8 mouse cellular contexts compared by ENCODE assay signal in the genomic region with DNA sequence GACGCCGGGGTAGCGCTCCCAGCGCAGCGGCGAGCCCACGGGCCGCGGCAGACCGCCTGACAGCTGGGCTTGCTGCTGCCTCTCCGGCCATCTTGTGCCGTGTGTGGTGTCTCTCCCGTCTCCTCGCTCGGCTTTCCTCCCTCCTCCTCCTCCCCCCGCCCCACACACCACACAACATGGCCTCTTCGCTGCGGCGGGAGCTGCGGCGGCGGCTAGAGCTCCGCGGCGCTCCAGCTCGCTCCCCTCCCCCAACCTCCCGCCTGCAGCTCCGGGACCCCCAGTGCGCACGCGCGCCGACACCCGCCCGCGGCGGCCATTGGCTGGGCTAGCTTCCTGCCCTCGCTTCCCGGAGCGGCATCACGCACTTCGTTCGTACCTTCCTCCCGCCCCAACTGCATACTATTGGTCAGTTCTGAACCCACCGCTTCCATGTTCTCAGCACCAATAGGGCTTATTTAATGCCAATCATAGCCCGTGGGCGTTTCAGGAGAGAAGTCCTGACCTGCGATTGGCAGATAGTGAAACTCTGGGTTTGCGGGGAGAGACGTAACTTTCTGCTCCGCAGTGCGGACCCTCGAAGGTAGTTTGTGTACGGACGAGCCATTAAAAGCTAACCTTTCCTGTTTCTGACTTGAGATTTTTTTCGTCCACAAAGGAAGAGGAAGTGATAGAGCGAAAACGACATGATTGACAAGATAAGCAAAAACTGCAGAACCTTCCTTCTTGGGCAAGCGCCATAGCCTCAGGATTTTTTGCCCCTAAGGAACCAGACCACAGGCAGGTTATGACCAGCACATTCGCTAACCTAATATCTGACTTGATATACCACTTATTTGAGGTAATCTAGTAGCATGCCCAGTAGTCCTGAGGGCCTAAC. TPM values are rescaled to one million over a fixed set of nuclear protein-coding genes. Genes with fewer than 3 reads are reported as not detected.
DNase-seq lines count a peak whose midpoint lies in the region; ATAC-seq and TF ChIP-seq lines count a peak whose summit lies in the region.

No protein-coding gene starts in this region.

- DNase-seq in G1E (ENCODE audit: low spot score), result peak; percentile 89
- peak; percentile 100 for DNase-seq in cerebellum, adult 18-20 months
- peak; percentile 98 for DNase-seq in heart, postnatal 36 days
- peak; percentile 99 to 100 for DNase-seq in layer of hippocampus, adult 2 months (ENCODE audit: low spot score in 2 of 2)
- DNase-seq in lung, embryonic 14.5 days, result peak; percentile 100
- peak; percentile 99 for DNase-seq in thymus, adult 2 months

- no peaks in the 10 kb centered on the region for H3K27me3 ChIP-seq in G1E (ENCODE audit: insufficient read depth, low read length)
- no peaks in the 10 kb centered on the region for H3K27me3 ChIP-seq in forebrain, embryonic 16.5 days (replicated peaks; ENCODE audit: control insufficient read depth, insufficient read depth, low read length)
- no peaks in the 10 kb centered on the region for H3K27me3 ChIP-seq in lung, embryonic 14.5 days (ENCODE audit: insufficient read depth, low read length)
- H3K27me3 ChIP-seq in thymus, adult 2 months (ENCODE audit: control insufficient read depth, insufficient read depth, low read length), result no peaks in the 10 kb centered on the region

- no peaks in the 10 kb centered on the region for H3K36me3 ChIP-seq in G1E (replicated peaks)
- no peaks in the 10 kb centered on the region for H3K36me3 ChIP-seq in forebrain, embryonic 16.5 days (ENCODE audit: control insufficient read depth, insufficient read depth)
- H3K36me3 ChIP-seq in lung, embryonic 14.5 days (ENCODE audit: insufficient read depth), result no peaks in the 10 kb centered on the region
- H3K36me3 ChIP-seq in thymus, adult 2 months (ENCODE audit: control insufficient read depth, insufficient read depth, low read length), result no peaks in the 10 kb centered on the region; the same call in 1 of the 2 replicates

- TF ChIP-seq CTCF in G1E (IDR thresholded peaks at IDR 0.05; ENCODE audit: low read depth, low read length), result no peak
- no peak for TF ChIP-seq CTCF in layer of hippocampus, adult 2 months (conservative IDR thresholded peaks at IDR 0.05)
- no peak for TF ChIP-seq CTCF in lung, embryonic 14.5 days (IDR thresholded peaks at IDR 0.05; ENCODE audit: low read depth)
- TF ChIP-seq CTCF in olfactory bulb, adult 2 months (IDR thresholded peaks at IDR 0.05; ENCODE audit: insufficient read depth, low read depth, low read length), result 0 out of 2 replicates have a peak, but pooled peaks have one; percentile 7
- TF ChIP-seq CTCF in thymus, adult 2 months (IDR thresholded peaks at IDR 0.05; ENCODE audit: borderline replicate concordance, control insufficient read depth, extremely low read depth, insufficient read depth, low read length, poor library complexity), result peak; percentile 60; the same call in 1 of the 2 replicates

- H3K27ac ChIP-seq in forebrain, embryonic 16.5 days (ENCODE audit: low read length), result peak overlapping the region; percentile 100
- H3K27ac ChIP-seq in layer of hippocampus, adult 2 months, result peak overlapping the region; percentile 100
- peak overlapping the region; percentile 100 for H3K27ac ChIP-seq in lung, embryonic 14.5 days (ENCODE audit: low read depth)
- H3K27ac ChIP-seq in olfactory bulb, adult 2 months (ENCODE audit: insufficient read depth, low read depth, low read length), result peak overlapping the region; percentile 99
- peak overlapping the region; percentile 87 for H3K27ac ChIP-seq in thymus, adult 2 months (ENCODE audit: control insufficient read depth, insufficient read depth, low read length)

- H3K9ac ChIP-seq in forebrain, embryonic 16.5 days (replicated peaks; ENCODE audit: low read depth, low read length), result peak overlapping the region; percentile 100
- H3K9ac ChIP-seq in lung, embryonic 14.5 days, result peak overlapping the region; percentile 100

- H3K4me3 ChIP-seq in G1E (ENCODE audit: low read depth, low read length), result peak overlapping the region; percentile 99
- peak overlapping the region; percentile 94 for H3K4me3 ChIP-seq in forebrain, embryonic 16.5 days (replicated peaks; ENCODE audit: low read length)
- peak overlapping the region; percentile 93 for H3K4me3 ChIP-seq in layer of hippocampus, adult 2 months
- H3K4me3 ChIP-seq in lung, embryonic 14.5 days (ENCODE audit: low read depth, low read length), result peak overlapping the region; percentile 100
- H3K4me3 ChIP-seq in olfactory bulb, adult 2 months (ENCODE audit: insufficient read depth, low read depth, low read length), result peak overlapping the region; percentile 96
- H3K4me3 ChIP-seq in thymus, adult 2 months (ENCODE audit: control insufficient read depth, insufficient read depth, low read length), result peak overlapping the region; percentile 87

- H3K4me1 ChIP-seq in G1E (ENCODE audit: insufficient read depth, low read depth, low read length), result peaks cover 36% of the 10 kb centered on the region
- peaks cover 3% of the 10 kb centered on the region for H3K4me1 ChIP-seq in forebrain, embryonic 16.5 days (replicated peaks; ENCODE audit: control insufficient read depth, insufficient read depth, low read length)
- H3K4me1 ChIP-seq in lung, embryonic 14.5 days (ENCODE audit: insufficient read depth), result peaks cover 7% of the 10 kb centered on the region
- no peaks in the 10 kb centered on the region for H3K4me1 ChIP-seq in olfactory bulb, adult 2 months (ENCODE audit: control insufficient read depth, insufficient read depth, low read length)
- H3K4me1 ChIP-seq in thymus, adult 2 months (replicated peaks; ENCODE audit: control insufficient read depth, insufficient read depth, low read length), result peaks cover 3% of the 10 kb centered on the region; the same call in 1 of the 2 replicates

- H3K4me2 ChIP-seq in forebrain, embryonic 16.5 days (ENCODE audit: low read length), result peak overlapping the region; percentile 62
- peak overlapping the region; percentile 84 for H3K4me2 ChIP-seq in lung, embryonic 14.5 days

- WGBS in forebrain, embryonic 16.5 days, result under 1% methylated on average over 56 of the region's 60 CpGs
- under 1% methylated on average over 54 of the region's 60 CpGs for WGBS in lung, embryonic 14.5 days
- 0% methylated on average over 60 of the region's 60 CpGs for WGBS in olfactory bulb, adult 2 months
- WGBS in thymus, adult 2 months, result under 1% methylated on average over 60 of the region's 60 CpGs

- peak; percentile 93 for TF ChIP-seq POLR2A in olfactory bulb, adult 2 months (IDR thresholded peaks at IDR 0.05; ENCODE audit: insufficient read depth, low read depth, low read length)
- TF ChIP-seq POLR2A in thymus, adult 2 months (IDR thresholded peaks at IDR 0.05; ENCODE audit: control insufficient read depth, extremely low read depth, insufficient read depth, low read length, poor library complexity), result peak; percentile 97

- peak; percentile 96 for ATAC-seq in G1E (ENCODE audit: extremely low read depth, insufficient number of reproducible peaks, low FRiP score, poor library complexity, severe bottlenecking)
- ATAC-seq in forebrain, embryonic 16.5 days, result peak; percentile 99
- ATAC-seq in lung, embryonic 14.5 days (ENCODE audit: insufficient read depth), result peak; percentile 100

- H3K9me3 ChIP-seq in G1E (replicated peaks), result no peaks in the 10 kb centered on the region
- no peaks in the 10 kb centered on the region for H3K9me3 ChIP-seq in forebrain, embryonic 16.5 days (ENCODE audit: control insufficient read depth, low read length)
- no peaks in the 10 kb centered on the region for H3K9me3 ChIP-seq in lung, embryonic 14.5 days (ENCODE audit: low read depth, low read length)

- intact Hi-C loops in heart, postnatal 36 days (cut with DNase I), result loop anchor here (1.0 to 2.0 kb wide), 3 partner anchors 36 to 60 kb away; no protein-coding TSS in a partner anchor

RNA-seq across cellular contexts. Expression of gene Chd2, which starts 16.9 kb away (rescaled TPM):
- total RNA-seq in G1E (2014; fragmentation: Nextera tagmentation) (217 and 257 TPM in 2 replicates), G1E (2017) (83.7 and 125 TPM in 2 replicates)
- 57.8 and 76.7 TPM in 2 replicates for polyA plus RNA-seq in G1E (2012)
- polyA plus RNA-seq in forebrain, embryonic 16.5 days (2015; fragmentation: Nextera tagmentation; extraction: Ambion mirVana), result 56.8 and 60.2 TPM in 2 replicates
- total RNA-seq in heart, postnatal 36 days (2021), result 10 to 100 TPM; 49.0 to 52.1 TPM
- total RNA-seq in layer of hippocampus, adult 2 months (2021), result 10 to 100 TPM; 57.1 to 58.3 TPM
- polyA plus RNA-seq in lung, embryonic 14.5 days (2014; fragmentation: Nextera tagmentation; extraction: Ambion mirVana), result 58.7 and 62.1 TPM in 2 replicates
- 211 and 544 TPM in 2 replicates for polyA plus RNA-seq in olfactory bulb, adult 2 months (2012; ENCODE audit: insufficient read depth, insufficient read length, low replicate concordance, missing spikeins)
- 84.9 and 88.1 TPM in 2 replicates for polyA plus RNA-seq in thymus, adult 2 months (2012; rRNA removed)

Comparison
In these comparisons a context has a peak if more than half of its experiments do, and no peak if none do; other contexts are left out.
1. Peak in every context shown above with its lines: DNase-seq, ATAC-seq, H3K4me3 ChIP-seq and H3K27ac ChIP-seq.
2. CTCF ChIP-seq: peak in olfactory bulb, adult 2 months (single experiment) and thymus, adult 2 months (single experiment); none in G1E (single experiment), layer of hippocampus, adult 2 months (single experiment) and lung, embryonic 14.5 days (single experiment).